Mouse (Mus musculus) megakaryocyte-erythroid progenitor cell, adult 5-6 weeks (primary cell): ENCODE measurements around the gene Ccdc12. TPM values are rescaled to one million over a fixed set of nuclear protein-coding genes. Genes with fewer than 3 reads are reported as not detected.

Source experiments
- ATAC-seq: replicated peaks from 2 replicates; pipeline ENCODE4 v1.8.0; 2016; ENCODE audit warnings: mild to moderate bottlenecking, inconsistent platforms; ENCODE audit not compliant: severe bottlenecking, poor library complexity, low FRiP score, low TSS enrichment
- total RNA-seq, 2 experiments: library from RNA; stranded (forward) in 1 of 2; stranded (reverse) in 1 of 2; fragments of 200-1000, 215-1000 nt in 1 of 2; fragments of >200 nt in 1 of 2; fragmentation: Nextera tagmentation in 1 of 2; gene quantifications; 2 replicates each; pipeline ENCODE4 v1.2.3; 2014 to 2017

Gene Ccdc12
- total RNA-seq (2014; fragmentation: Nextera tagmentation) (92.6 and 110 TPM in 2 replicates), total RNA-seq (2017) (70.8 and 132 TPM in 2 replicates)

DNA sequence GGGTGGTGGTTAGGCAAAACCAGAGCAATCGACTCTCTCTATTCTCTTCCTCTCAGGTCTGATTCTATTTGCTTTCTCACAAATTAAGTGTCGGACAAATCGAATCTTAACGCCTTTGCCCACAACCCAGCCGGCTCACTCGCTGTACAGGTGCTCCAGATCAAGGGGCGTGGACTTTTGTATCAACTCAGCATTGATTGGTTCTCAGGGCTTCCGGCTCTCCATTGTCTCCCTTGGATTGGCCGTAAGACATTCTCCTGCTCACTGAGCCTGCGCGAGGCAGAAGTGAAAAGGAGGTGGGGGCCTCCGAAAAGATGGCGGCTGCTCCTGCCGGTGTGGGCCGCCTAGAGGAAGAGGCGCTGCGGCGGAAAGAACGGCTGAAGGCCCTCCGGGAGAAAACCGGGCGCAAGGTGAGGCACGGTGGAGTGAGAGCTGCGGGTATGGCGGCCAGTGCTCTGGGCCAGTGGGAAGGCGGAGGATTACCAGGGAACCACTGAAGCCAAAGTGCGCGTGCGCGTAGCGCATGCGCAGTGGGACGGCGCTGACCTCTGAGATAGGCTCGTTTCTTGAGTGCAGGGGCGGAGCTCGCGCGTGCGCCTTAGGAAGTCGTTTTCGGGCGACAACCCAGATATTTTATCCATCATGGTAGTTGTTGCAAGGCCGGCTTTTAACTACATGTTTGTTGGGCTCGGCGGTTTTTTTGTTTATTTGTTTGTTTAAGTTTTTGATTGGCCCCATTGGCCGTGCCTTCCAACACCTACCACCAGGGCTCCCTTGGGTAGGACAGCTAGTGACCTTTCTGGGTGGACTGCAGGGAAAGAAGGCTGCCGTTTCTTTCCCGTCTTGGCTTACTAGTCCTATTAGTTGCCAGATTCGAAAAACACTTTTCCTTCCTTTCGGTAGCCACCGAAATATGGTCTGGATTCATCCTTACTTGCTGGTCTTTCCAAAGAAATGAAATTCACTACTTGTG, at the start of gene Ccdc12:
TSS of gene Ccdc12 (plus strand) at position 255 of the 973 bp plus-strand sequence.
- peak; percentile 81 for ATAC-seq

DNA sequence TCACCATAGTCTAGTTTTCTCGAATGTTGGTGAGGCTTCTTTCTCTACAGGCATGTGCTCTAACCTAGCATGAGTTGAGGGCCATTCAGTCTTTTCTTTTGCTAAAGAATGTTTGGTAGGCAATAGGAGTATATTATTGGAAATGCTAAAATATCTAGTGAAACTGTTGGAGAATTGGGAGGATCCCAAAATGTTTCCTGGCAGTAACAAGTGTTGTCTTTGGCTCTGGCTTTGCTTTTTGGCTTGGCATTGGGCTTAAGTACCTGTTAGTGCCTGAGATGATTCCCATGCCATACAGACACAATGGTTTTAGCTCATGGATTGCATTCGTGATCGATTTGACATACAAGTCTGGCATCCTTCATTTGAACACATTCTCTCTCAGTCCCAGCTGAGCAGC, 44.8 kb upstream of the Ccdc12 start:
- ATAC-seq = no peak

DNA sequence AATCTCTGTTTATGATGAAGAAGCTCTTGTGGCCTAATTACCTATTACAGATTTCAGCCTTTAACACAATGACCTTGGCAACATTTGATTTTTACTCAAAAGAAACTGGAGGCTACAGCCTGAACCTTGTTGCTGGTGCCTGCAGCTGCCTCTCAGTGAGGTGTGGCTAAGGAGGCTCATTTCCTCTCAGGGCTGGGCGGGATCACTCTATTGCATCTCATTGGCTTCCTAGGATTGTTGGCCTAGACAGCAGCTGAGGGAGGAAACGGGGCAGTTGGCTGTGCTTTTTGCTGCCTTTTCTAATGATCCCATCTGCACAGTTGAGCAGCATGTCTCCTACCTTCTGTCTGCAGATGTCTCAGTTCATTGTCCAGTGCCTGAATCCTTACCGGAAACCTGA, 39.2 kb upstream of the Ccdc12 start:
- ATAC-seq = no peak

DNA sequence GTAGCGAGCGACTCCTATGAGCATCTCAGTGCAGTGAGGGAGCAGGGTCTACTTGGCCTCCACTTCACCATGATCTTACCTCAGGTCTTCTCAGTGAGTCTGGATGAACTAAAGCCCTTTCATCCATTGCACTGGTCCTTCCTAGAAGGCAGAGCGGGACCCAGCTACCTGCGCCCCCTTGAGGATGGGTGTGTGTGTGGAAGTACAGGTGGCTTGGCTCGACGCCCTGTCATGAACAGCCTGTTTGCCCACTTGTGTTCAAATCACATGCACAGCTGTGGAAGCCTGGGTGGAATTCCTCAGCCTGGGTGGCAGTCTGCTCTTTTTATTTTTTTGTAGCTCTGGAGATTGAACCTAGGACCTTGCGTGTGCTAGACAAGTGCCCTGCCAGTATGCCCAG, 36.1 kb upstream of the Ccdc12 start:
- ATAC-seq = no peak

DNA sequence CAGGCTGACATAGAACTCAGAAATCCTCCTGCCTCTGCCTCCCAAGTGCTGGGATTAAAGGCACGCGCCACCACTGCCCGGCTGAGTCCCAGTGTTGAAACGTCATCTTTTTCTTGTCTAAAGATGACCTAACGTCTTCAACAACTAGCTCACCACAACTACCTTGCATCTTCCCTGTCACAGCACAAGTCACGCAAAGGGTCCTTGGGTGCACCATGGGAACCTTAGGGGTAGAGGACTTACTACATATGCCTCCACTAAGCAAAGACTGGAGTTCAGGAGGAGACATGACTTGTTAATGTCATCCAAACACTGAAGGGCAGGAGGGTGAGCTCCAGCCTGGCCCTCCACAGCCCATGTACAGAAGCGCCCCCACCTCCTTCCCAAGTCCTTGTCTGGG, 35.6 kb upstream of the Ccdc12 start:
- no peak for ATAC-seq

DNA sequence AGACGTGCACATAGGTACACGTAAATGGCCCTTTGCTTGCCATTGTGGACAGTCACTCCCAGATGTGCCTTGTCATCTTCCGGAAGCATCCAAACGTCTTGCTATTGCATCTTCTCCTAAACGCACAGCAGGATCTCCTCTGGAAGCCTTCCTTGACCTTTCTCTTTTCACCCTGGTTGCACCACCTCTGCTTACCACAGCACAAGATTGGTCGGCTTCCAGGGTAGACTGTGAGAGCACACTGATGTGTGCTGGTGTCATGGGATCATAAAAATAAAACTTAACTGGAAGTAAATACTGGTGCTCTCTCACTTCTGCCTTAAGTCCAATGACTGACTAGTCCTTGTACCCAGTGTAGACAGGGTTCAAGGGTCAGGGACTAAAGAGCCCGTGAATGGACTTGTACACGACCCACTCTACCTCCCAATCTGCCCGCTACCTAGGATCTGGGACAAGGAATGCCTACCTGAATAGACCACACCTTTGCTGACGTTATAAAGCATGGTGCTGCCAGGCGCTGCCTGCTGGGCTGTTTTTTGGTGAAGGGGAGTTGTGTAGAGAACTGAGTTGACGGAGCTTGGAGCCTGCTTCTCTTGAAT, 33.6 kb upstream of the Ccdc12 start:
- no peak for ATAC-seq

DNA sequence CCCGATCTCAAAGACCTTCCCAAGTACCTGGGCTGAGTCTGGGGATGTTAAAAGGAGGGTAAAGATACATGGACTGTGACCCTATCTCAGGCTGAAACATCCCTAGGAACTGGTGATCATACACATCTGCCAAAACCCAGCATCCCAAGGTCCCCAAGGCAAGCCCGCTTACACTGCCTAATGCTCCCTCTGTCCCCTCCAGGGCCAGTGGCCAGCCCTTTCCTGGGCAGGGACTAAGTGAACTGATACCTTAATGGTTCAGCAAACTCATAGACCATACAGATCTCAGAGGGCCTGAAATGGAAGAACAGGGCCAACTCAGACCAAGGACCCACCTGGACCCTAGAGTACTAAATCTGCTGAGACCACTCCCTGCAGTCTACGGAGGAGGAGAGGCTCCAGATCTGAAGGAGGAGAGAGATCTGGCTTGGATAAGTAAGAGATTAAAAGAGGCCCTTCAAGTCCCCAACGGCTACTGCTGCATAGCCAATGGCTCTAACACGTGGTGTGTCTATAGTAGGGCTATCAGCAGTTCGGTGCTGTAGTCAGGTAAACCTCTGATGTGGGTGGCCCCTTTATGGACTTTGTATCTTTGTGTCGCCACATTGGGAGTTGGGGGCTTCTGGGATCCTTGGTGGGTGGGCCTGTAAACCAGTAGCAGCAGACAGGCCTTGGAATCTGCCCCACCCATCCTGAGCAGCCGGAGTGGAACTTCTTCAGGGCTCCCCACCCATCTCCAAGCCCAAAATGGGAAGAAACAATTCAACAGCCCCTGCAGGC, 32.7 kb upstream of the Ccdc12 start:
- no peak for ATAC-seq

DNA sequence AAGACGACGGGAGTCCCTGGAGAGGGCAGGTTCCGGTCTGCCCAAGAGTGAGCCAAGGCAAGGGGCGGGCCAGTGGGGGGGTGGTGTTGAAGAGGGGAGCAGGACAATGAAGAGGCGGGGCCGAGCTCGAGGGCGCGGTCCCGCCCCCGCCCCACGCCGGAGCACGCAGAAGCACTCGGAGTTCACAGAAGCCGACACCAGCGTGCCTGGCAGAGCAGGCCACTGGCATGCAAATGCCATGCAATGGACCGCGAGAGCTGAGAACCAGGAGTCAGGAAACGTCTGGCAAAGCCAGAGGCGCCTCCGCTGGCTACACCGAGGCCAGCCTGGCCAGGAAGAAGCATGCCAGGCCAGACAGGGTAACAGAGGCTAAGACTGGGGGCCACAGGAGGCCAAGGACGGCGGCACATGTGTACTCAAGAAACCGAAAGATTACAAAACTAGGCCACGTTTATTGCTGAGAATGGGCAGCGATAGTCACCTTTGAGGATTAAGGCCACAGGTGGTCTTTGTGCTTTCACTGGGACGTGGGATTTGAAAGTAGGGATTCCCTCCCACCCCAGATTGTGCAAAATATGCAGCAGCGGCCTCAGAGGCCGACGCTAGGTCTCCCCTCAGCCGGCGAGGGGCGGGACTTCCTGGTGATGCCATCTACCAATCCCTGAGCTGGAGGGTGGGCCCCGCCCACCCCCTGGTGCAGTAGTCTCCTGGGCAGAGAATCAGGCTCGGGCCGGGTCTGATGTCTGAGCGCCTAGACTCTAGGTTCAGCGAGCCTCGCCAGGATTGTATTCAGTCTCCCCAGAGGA, 31.7 kb upstream of the Ccdc12 start, which contains the start of gene Nradd:
TSS of gene Nradd (minus strand) at position 92 of the 806 bp plus-strand sequence.
- peak; percentile 82 for ATAC-seq

DNA sequence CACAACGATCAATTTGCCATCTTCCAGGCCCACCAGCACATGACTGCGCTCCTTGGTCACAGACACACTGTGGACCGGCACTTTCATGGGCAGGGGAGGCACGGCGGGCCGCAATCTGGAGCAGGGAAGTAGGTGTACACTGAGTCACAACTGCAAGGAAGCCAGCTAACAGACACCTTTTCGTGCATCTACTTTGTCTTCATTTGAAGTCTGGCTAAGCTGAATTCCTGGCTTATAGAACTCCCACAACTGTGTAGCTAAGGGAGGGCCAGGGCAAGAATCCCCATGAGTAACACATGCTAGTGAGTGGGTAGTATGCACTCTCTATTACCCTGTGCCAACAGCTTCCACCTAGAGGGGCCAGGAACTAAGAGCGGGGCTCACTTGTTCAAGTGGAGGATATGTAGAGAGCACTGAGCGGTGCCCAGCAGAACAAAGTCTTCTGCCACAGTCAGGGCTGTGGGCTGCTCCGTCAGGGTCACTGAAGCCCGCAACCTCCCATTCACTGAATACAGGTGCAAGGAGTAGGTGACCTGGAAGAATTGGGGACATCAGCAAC, 30.9 kb upstream of the Ccdc12 start:
- ATAC-seq = no peak

DNA sequence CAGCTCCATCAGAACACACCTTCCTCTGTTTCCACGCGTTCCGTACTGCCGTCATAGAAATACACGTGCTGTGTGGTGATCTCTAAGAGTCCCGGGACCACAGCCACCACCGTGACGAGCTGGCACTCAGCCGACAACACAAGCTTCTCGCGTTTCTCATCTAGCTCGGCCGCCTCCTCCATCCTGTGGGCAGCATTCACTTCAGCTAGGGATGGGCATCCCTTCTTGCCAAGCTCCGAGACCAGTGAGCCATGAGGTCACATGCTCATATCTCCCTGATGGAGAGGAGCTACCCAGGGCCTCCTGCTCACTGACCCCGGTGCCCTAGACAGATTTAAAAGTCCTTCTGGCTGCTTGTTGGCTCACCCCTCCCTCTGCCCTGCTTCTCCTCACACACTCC, 26.1 kb upstream of the Ccdc12 start:
- ATAC-seq = no peak

DNA sequence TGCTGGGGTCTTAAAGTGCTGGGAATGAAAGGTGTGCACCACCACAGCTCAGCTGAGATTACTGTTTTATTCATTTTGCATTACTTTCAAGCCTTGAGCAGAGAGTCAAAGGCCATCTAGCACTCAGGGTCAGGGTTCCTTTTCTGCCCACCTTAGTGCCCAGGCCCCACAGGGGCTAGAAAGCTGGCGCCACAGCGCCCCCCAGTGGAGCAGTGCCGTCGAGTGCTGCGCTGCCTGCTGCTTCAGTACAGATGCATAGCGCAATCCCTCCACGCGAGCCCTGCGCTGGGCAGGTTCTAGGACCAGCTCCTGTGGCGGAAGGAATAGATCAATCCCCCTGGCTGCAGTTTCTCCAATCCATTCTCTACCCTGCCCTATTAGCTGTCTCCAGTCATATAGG, 25.1 kb upstream of the Ccdc12 start:
- no peak; the same call in 1 of the 2 replicates for ATAC-seq

DNA sequence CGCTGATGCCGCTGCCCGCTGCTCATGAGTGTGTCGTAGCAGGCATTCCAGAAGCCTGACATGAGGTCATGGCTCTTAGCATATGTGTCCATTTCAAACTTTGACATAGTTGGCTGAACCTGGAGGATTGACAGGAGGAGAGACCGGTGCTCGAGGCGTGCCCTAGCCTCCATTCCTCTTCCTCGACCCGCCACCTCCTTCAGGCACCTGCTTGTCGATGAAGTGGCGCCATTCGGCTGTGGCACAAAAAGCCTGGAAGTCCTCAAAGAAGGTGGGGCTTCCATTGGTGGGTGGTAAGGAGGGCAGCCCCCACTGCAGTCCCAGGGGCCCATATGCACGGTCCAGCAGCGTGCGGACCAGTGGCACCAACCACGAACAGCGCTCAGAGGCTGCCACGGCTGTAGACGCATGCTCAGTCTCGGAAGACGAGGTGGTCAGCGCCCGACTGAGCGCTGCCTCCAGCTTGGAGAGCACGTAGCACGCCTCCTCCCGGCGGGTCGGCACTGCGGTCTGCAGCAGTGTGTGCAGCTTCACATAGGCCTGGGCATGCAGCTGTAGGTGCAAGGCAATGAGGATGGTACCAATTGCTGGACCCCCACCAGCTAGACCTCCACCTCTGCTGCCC, 24.5 kb upstream of the Ccdc12 start:
- no peak for ATAC-seq

DNA sequence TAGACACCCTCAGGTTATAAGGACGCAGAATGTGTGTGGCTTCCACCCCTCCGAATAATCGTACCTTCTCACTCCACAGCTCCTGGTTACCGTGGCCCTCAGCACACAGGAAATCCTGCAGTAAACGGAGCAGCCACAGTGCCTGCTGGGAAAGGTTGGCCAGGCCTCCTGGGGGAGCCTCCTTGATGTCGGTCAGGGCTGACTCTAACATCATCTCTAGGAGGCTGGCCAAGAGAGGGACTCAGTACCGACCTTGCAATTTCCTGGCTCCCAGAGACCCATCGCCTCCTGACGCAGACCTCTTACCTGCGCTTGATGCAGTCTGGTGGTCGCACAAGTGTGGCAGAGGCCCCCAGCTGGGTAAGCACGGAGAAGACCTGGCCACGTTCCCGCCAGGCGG, 23.6 kb upstream of the Ccdc12 start:
- ATAC-seq = no peak

DNA sequence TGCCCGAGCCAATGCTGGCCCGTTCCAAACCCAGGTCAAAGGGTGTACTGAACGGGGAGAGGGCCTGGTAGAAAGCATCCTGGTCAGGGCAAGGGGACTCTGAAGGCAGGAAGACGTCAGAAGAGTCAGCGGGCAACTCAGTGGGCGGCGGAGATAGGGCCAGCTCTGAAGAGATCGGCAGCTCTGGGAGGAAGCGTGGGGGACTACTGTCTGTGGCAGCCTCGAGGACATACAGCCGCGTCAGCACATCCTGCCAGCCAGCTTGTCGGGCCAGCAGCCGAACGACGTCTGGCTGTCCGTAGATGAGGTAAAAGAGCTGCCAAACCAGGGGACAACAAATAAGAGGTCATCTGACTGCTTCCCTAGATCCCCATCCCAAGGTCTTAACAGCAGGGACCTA, 22.4 kb upstream of the Ccdc12 start:
- no peak for ATAC-seq

DNA sequence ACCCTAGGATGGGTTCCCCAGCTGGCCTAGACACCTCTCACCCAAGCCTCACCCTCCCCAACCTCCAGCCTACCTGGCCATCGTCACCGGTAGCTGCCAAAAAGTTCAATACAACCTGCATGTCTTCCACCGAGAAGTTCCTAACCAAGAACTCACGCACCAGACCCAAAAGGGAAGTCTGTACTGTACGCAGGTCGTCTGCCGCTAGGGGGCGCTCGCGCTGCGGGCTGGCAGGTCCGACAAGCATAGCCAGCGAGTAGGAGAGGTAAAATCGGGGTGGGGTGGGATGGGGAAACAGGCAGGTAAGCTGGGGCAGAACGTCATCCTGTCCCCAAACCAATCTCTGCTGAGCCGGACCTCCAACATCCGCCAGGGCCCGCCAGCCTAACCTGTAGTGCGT, 21.1 kb upstream of the Ccdc12 start:
- 0 out of 2 replicates have a peak, but pooled peaks have one; percentile 46 for ATAC-seq

DNA sequence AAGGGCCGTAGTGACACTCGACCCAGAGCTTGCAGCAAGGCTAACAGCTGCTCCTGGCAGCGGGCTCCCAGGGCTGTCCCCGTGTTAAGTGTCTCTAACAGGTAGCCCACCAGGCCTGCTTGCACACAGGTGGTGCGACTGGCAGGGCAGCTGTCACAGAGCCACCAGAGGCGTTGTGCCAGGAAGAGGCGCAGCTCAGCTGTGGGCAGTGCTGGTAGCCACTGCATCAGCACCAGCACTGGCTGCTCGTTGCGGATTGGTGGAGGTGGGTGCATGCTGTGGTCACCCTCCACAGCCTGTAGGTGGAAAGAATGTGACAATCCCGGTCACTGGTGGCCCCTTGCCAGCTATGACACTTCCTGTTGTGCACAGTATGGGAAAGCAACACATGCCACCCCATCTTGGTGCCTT, 17.7 kb upstream of the Ccdc12 start:
- ATAC-seq = no peak

DNA sequence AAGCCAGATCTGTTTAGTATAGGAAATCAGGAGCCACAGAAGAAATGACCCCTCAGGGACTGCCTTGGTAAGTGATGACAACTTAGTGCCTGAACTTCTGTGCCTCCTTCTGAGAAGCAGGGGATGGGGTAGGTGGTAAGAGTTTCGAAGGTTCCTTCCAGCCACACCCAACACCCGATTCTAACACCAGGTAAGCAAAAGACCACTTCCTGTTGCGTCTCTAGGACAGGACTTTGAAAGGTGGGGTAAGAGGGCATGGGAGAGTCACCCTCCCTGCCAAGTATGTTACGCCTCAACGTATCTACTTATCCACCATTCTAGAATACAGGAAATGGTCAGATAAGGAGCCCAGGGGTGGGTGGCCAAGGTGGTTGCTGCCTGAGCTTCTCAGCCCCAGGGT, 15.3 kb upstream of the Ccdc12 start:
- ATAC-seq = no peak

DNA sequence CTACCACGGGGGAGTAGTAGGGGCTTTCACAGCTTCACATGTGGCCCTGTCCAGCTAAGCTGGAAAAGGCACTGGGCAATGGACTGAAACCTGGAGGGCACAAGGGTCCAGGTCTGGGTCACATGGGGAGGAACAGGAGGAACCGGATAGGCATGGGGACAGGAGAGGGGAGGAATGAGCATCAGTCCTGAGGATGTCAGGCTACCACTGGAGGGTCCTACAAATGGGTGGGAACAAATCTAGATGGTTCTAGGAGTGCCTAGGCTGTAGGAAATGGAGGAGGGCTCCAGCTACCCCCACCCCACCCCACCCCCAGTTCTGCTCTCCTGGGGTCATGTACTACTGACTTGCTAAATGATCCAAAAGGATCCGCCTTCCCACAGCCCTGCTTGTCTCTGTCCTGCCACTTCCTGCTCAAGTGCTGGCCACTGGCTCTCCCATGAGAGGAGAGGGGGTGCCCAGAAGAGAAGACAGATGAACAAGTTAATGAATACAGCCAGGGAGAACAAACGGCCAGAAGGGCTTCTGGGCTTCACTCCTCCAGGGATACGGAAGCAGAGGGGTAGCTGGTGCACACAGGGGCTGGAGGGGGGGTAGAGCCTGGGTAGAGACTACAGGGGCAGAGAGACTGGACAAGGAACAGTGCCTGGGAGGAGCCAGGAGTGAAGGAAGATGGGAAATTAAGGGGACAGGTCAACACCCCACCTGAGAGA, 13.3 kb upstream of the Ccdc12 start:
- ATAC-seq = no peak
